Mouse (Mus musculus) liver, embryonic 12.5 days (tissue): ENCODE measurements around the gene Ppm1h. TPM values are rescaled to one million over a fixed set of nuclear protein-coding genes. Genes with fewer than 3 reads are reported as not detected.

ENCODE experiments used
- ATAC-seq: fragments of 200-750 bp; cut with Nextera tagmentation; 2 replicates; pipeline ENCODE4 v1.8.0; 2017; ENCODE audit warnings: moderate number of reproducible peaks, mild to moderate bottlenecking, moderate library complexity
- H3K27ac ChIP-seq: fragments of 300-500 bp; sonication (generic); 2 replicates; pipeline ENCODE4 v1.5.1; 2016; ENCODE audit warnings: mild to moderate bottlenecking
- H3K27me3 ChIP-seq: fragments of 300-500 bp; sonication (generic); replicated peaks from 2 replicates; pipeline ENCODE4 v1.6.1; 2016; ENCODE audit warnings: mild to moderate bottlenecking, moderate library complexity
- H3K36me3 ChIP-seq: fragments of 300-500 bp; sonication (generic); 2 replicates; pipeline ENCODE4 v1.6.1; 2016; ENCODE audit warnings: mild to moderate bottlenecking, moderate library complexity
- H3K4me1 ChIP-seq: fragments of 300-500 bp; sonication (generic); 2 replicates; pipeline ENCODE4 v1.6.1; 2016
- H3K4me2 ChIP-seq: fragments of 300-500 bp; sonication (generic); 2 replicates; pipeline ENCODE4 v1.6.1; 2016; ENCODE audit warnings: mild to moderate bottlenecking, moderate library complexity
- H3K4me3 ChIP-seq: fragments of 300-500 bp; sonication (generic); 2 replicates; pipeline ENCODE4 v1.5.1; 2016; ENCODE audit warnings: mild to moderate bottlenecking, moderate library complexity
- H3K9ac ChIP-seq: fragments of 300-500 bp; sonication (generic); 2 replicates; pipeline ENCODE4 v1.6.1; 2016; ENCODE audit warnings: mild to moderate bottlenecking, moderate library complexity
- H3K9me3 ChIP-seq: fragments of 300-500 bp; sonication (generic); replicated peaks from 2 replicates; pipeline ENCODE4 v1.6.1; 2016; ENCODE audit warnings: mild to moderate bottlenecking, moderate library complexity
- WGBS: fragments of 180-500 bp; shearing (Covaris S2); methylation state at CpG from one replicate; pipeline ENCODE4 v1.1.7; 2016; ENCODE audit not compliant: insufficient replicate concordance; 5-methylcytosine and 5-hydroxymethylcytosine counted together
- polyA plus RNA-seq: library from polyadenylated mRNA; unstranded; fragments of >200 nt; fragmentation: Nextera tagmentation; extraction: Ambion mirVana; gene quantifications from 2 replicates; pipeline ENCODE4 v1.2.1, GENCODE M21; 2016

Gene Ppm1h
- polyA plus RNA-seq, 1 experiment from 2014 or later: 1.6 TPM

- peak overlapping the region; percentile 78 for H3K4me2 ChIP-seq
- H3K9me3 ChIP-seq: no peaks in the 10 kb centered on the region
- H3K27ac ChIP-seq: peak overlapping the region; percentile 97
- no peaks in the 10 kb centered on the region for H3K27me3 ChIP-seq
- H3K9ac ChIP-seq: peak overlapping the region; percentile 99
- H3K4me3 ChIP-seq: peak overlapping the region; percentile 94
- ATAC-seq: peak; percentile 89
- under 1% methylated on average over 65 of the region's 115 CpGs for WGBS
- peaks cover 40% of the 10 kb centered on the region for H3K4me1 ChIP-seq
- H3K36me3 ChIP-seq: peaks cover 21% of the 10 kb centered on the region
Observed at GRCm38 (mm10) chr10:122985515-122986319, 307.2 kb downstream of the Ppm1h start.

- Histone ChIP-seq H3K27ac (peak overlapping the region; percentile 97), H3K4me1 (peaks cover 40% of the 10 kb centered on the region), H3K4me3 (peak overlapping the region; percentile 94), H3K36me3 (peaks cover 19% of the 10 kb centered on the region), H3K9me3 (no peaks in the 10 kb centered on the region), H3K4me2 (peak overlapping the region; percentile 78), H3K27me3 (no peaks in the 10 kb centered on the region), H3K9ac (peak overlapping the region; percentile 99)
- peak; percentile 82 for ATAC-seq
- WGBS: 7% methylated on average over 54 of the region's 54 CpGs
Observed at GRCm38 (mm10) chr10:122986320-122987225, 308.0 kb downstream of the Ppm1h start.

- WGBS: 18% methylated on average over 9 of the region's 9 CpGs
- ATAC-seq: no peak
Observed at GRCm38 (mm10) chr10:122987671-122988128, 309.1 kb downstream of the Ppm1h start.

GRCm38 (mm10) chr10:122988372-122988771 lies 309.8 kb downstream of the Ppm1h start:
- peaks cover 33% of the 10 kb centered on the region for H3K4me1 ChIP-seq
- WGBS: 76% methylated on average over 7 of the region's 7 CpGs
- no peak overlapping the region for H3K9ac ChIP-seq
- no peaks in the 10 kb centered on the region for H3K9me3 ChIP-seq
- peak overlapping the region; percentile 78 for H3K4me2 ChIP-seq
- no peak overlapping the region for H3K4me3 ChIP-seq
- no peak overlapping the region for H3K27ac ChIP-seq
- peaks cover 15% of the 10 kb centered on the region for H3K36me3 ChIP-seq
- ATAC-seq: no peak
- H3K27me3 ChIP-seq: no peaks in the 10 kb centered on the region

More at GRCm38 (mm10) chr10:122987671-122988128, 309.1 kb downstream of the Ppm1h start:
- H3K4me2 ChIP-seq: peak overlapping the region; percentile 78
- no peaks in the 10 kb centered on the region for H3K27me3 ChIP-seq
- H3K9me3 ChIP-seq: no peaks in the 10 kb centered on the region
- H3K4me1 ChIP-seq: peaks cover 40% of the 10 kb centered on the region
- peak overlapping the region; percentile 1; the same call in 1 of the 2 replicates for H3K27ac ChIP-seq
- H3K9ac ChIP-seq: peak overlapping the region; percentile 2; the same call in 1 of the 2 replicates
- no peak overlapping the region for H3K4me3 ChIP-seq
- H3K36me3 ChIP-seq: peaks cover 17% of the 10 kb centered on the region

GRCm38 (mm10) chr10:122989916-122990315 lies 311.4 kb downstream of the Ppm1h start:
- Histone ChIP-seq H3K27me3 (no peaks in the 10 kb centered on the region), H3K4me1 (peaks cover 21% of the 10 kb centered on the region), H3K9me3 (no peaks in the 10 kb centered on the region), H3K9ac (no peak overlapping the region), H3K36me3 (peaks cover 26% of the 10 kb centered on the region), H3K27ac (no peak overlapping the region), H3K4me2 (no peak overlapping the region), H3K4me3 (no peak overlapping the region)
- 88% methylated on average over 9 of the region's 9 CpGs for WGBS
- ATAC-seq: no peak

GRCm38 (mm10) chr10:122990606-122991005 lies 312.0 kb downstream of the Ppm1h start:
- no peak overlapping the region for H3K4me3 ChIP-seq
- H3K27me3 ChIP-seq: no peaks in the 10 kb centered on the region
- H3K27ac ChIP-seq: no peak overlapping the region
- H3K36me3 ChIP-seq: peaks cover 33% of the 10 kb centered on the region
- H3K4me2 ChIP-seq: no peak overlapping the region
- 82% methylated on average over 6 of the region's 6 CpGs for WGBS
- ATAC-seq: no peak
- H3K4me1 ChIP-seq: peaks cover 21% of the 10 kb centered on the region
- H3K9ac ChIP-seq: no peak overlapping the region
- H3K9me3 ChIP-seq: no peaks in the 10 kb centered on the region

- H3K27ac ChIP-seq: no peak overlapping the region; the same call in 1 of the 2 replicates
- H3K4me2 ChIP-seq: no peak overlapping the region
- H3K4me3 ChIP-seq: no peak overlapping the region
- H3K9me3 ChIP-seq: no peaks in the 10 kb centered on the region
- peaks cover 37% of the 10 kb centered on the region for H3K36me3 ChIP-seq
- WGBS: 82% methylated on average over 9 of the region's 9 CpGs
- H3K4me1 ChIP-seq: peaks cover 21% of the 10 kb centered on the region
- no peak overlapping the region for H3K9ac ChIP-seq
- no peak for ATAC-seq
- no peaks in the 10 kb centered on the region for H3K27me3 ChIP-seq
Observed at GRCm38 (mm10) chr10:122991053-122991452, 312.5 kb downstream of the Ppm1h start.

GRCm38 (mm10) chr10:122991648-122992047 lies 313.1 kb downstream of the Ppm1h start:
- WGBS: 77% methylated on average over 9 of the region's 9 CpGs
- ATAC-seq: no peak
- no peak overlapping the region; the same call in 1 of the 2 replicates for H3K27ac ChIP-seq

GRCm38 (mm10) chr10:122994402-122995107 lies 316.0 kb downstream of the Ppm1h start:
- no peaks in the 10 kb centered on the region for H3K27me3 ChIP-seq
- H3K9ac ChIP-seq: no peak overlapping the region
- no peak overlapping the region for H3K27ac ChIP-seq
- no peak overlapping the region for H3K4me3 ChIP-seq
- no peak for ATAC-seq
- WGBS: 84% methylated on average over 17 of the region's 17 CpGs
- H3K4me2 ChIP-seq: no peak overlapping the region
- H3K4me1 ChIP-seq: no peaks in the 10 kb centered on the region
- H3K36me3 ChIP-seq: peaks cover 72% of the 10 kb centered on the region
- no peaks in the 10 kb centered on the region for H3K9me3 ChIP-seq

More at GRCm38 (mm10) chr10:122991648-122992047, 313.1 kb downstream of the Ppm1h start:
- H3K4me3 ChIP-seq: no peak overlapping the region
- H3K9me3 ChIP-seq: no peaks in the 10 kb centered on the region
- H3K36me3 ChIP-seq: peaks cover 43% of the 10 kb centered on the region
- no peak overlapping the region for H3K9ac ChIP-seq
- no peaks in the 10 kb centered on the region for H3K27me3 ChIP-seq
- H3K4me1 ChIP-seq: peaks cover 18% of the 10 kb centered on the region
- H3K4me2 ChIP-seq: no peak overlapping the region
